In the genomic region with DNA sequence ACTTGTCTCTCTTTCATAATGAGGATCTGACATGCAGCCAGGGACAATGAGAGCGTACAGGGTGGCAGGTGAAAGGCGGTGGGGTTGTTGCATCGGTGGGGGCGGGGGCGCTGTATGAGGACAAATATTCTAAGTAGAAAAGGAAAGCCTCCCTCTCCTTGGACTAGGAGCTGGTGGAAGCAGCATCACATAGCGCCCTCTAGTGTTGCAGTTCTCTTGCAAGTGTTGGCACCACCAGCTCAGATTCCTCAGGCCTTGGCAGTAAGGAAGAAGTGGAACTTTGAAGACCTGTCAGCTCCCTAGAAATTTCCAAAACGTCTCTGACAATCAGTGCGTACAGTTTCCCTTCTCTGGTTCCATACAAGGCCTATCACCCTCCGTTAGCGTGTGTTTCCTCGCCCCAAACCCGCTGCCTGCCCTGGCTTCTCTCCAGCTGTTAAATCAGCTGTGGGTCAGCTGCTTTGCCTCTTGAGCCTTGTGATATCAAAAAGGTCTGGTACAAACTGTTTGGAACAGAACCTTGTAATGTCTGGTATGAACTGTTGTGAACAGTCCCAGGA, we compare ENCODE assay signal across 10 mouse cellular contexts.
DNase-seq lines count a peak whose midpoint lies in the region; ATAC-seq and TF ChIP-seq lines count a peak whose summit lies in the region.
"Had no signal": no experiment of that assay in that cellular context is flagged by ENCODE, and none has a peak within 500 bp of the region (broad histone marks: within the 10 kb centered on the region; RNA-seq: fewer than 3 reads in every experiment).

No protein-coding gene starts in this region.

- H3K36me3 ChIP-seq in liver, postnatal 0 days (replicated peaks; ENCODE audit: insufficient read depth, low read length), result no peaks in the 10 kb centered on the region
- no peaks in the 10 kb centered on the region for H3K36me3 ChIP-seq in liver, embryonic 12.5 days
- no peaks in the 10 kb centered on the region for H3K36me3 ChIP-seq in forebrain, postnatal 0 days (ENCODE audit: insufficient read depth)
- no peaks in the 10 kb centered on the region for H3K36me3 ChIP-seq in kidney, postnatal 0 days (ENCODE audit: insufficient read depth, low read length)
- no peaks in the 10 kb centered on the region for H3K36me3 ChIP-seq in lung, embryonic 14.5 days (ENCODE audit: insufficient read depth)
- no peaks in the 10 kb centered on the region for H3K36me3 ChIP-seq in testis, adult 2 months (ENCODE audit: control insufficient read depth, insufficient read depth, low read length)
- H3K36me3 ChIP-seq: limb, embryonic 13.5 days; stomach, embryonic 15.5 days had no signal

- DNase-seq in liver, postnatal 0 days, result no peak
- peak; percentile 86 for DNase-seq in brain, adult 2 months (ENCODE audit: low read depth, low spot score)
- DNase-seq in forebrain, postnatal 0 days, result peak; percentile 70
- peak; percentile 32 for DNase-seq in kidney, postnatal 0 days (ENCODE audit: low spot score)
- peak; percentile 53 for DNase-seq in lung, embryonic 14.5 days
- no peak for DNase-seq in B cell, adult 2 months

- TF ChIP-seq CTCF in liver, postnatal 0 days (IDR thresholded peaks at IDR 0.05; ENCODE audit: low read depth), result 0 out of 2 replicates have a peak, but pooled peaks have one; percentile 5
- peak; percentile 68 for TF ChIP-seq CTCF in forebrain, postnatal 0 days (IDR thresholded peaks at IDR 0.05; ENCODE audit: low read depth)
- peak; percentile 52 for TF ChIP-seq CTCF in kidney, postnatal 0 days (IDR thresholded peaks at IDR 0.05; ENCODE audit: low read depth)
- 0 out of 2 replicates have a peak, but pooled peaks have one; percentile 32 for TF ChIP-seq CTCF in lung, embryonic 14.5 days (IDR thresholded peaks at IDR 0.05; ENCODE audit: low read depth)
- TF ChIP-seq CTCF in testis, adult 2 months (IDR thresholded peaks at IDR 0.05; ENCODE audit: control insufficient read depth, insufficient read depth, insufficient replicate concordance, low read depth, low read length), result peak; percentile 57; the same call in 1 of the 2 replicates

- H3K27me3 ChIP-seq in liver, postnatal 0 days (ENCODE audit: insufficient read depth, low read length), result no peaks in the 10 kb centered on the region
- no peaks in the 10 kb centered on the region for H3K27me3 ChIP-seq in liver, embryonic 12.5 days (replicated peaks)
- no peaks in the 10 kb centered on the region for H3K27me3 ChIP-seq in forebrain, postnatal 0 days (ENCODE audit: insufficient read depth, low read length)
- H3K27me3 ChIP-seq in kidney, postnatal 0 days (ENCODE audit: insufficient read depth, low read length), result no peaks in the 10 kb centered on the region
- no peaks in the 10 kb centered on the region for H3K27me3 ChIP-seq in lung, embryonic 14.5 days (ENCODE audit: insufficient read depth, low read length)
- H3K27me3 ChIP-seq in testis, adult 2 months (ENCODE audit: control insufficient read depth, insufficient read depth, low read length), result no peaks in the 10 kb centered on the region
- H3K27me3 ChIP-seq: limb, embryonic 13.5 days; stomach, embryonic 15.5 days had no signal

- WGBS in liver, postnatal 0 days (ENCODE audit: insufficient replicate concordance), result 67% methylated on average over 12 of the region's 12 CpGs
- WGBS in liver, embryonic 12.5 days (ENCODE audit: insufficient replicate concordance), result 54% methylated on average over 12 of the region's 12 CpGs
- 61% methylated on average over 12 of the region's 12 CpGs for WGBS in forebrain, postnatal 0 days
- 72% methylated on average over 12 of the region's 12 CpGs for WGBS in kidney, postnatal 0 days
- WGBS in lung, embryonic 14.5 days, result 57% methylated on average over 12 of the region's 12 CpGs

- no peak overlapping the region for H3K4me3 ChIP-seq in liver, postnatal 0 days (ENCODE audit: low read depth, low read length)
- no peak overlapping the region for H3K4me3 ChIP-seq in liver, embryonic 12.5 days
- H3K4me3 ChIP-seq in forebrain, postnatal 0 days (ENCODE audit: low read depth, low read length), result no peak overlapping the region
- no peak overlapping the region for H3K4me3 ChIP-seq in kidney, postnatal 0 days (replicated peaks; ENCODE audit: low read depth, low read length)
- H3K4me3 ChIP-seq in lung, embryonic 14.5 days (ENCODE audit: low read depth, low read length), result no peak overlapping the region
- no peak overlapping the region for H3K4me3 ChIP-seq in testis, adult 2 months (ENCODE audit: control insufficient read depth, low read depth, low read length)
- H3K4me3 ChIP-seq: limb, embryonic 13.5 days; stomach, embryonic 15.5 days had no signal

- H3K4me1 ChIP-seq in liver, postnatal 0 days (ENCODE audit: insufficient read depth), result no peaks in the 10 kb centered on the region
- no peaks in the 10 kb centered on the region for H3K4me1 ChIP-seq in liver, embryonic 12.5 days
- no peaks in the 10 kb centered on the region for H3K4me1 ChIP-seq in forebrain, postnatal 0 days (ENCODE audit: insufficient read depth)
- H3K4me1 ChIP-seq in kidney, postnatal 0 days (replicated peaks; ENCODE audit: insufficient read depth, low read length), result no peaks in the 10 kb centered on the region
- no peaks in the 10 kb centered on the region for H3K4me1 ChIP-seq in lung, embryonic 14.5 days (ENCODE audit: insufficient read depth)
- no peaks in the 10 kb centered on the region for H3K4me1 ChIP-seq in testis, adult 2 months (ENCODE audit: control insufficient read depth, insufficient read depth, low read length)
- H3K4me1 ChIP-seq: limb, embryonic 13.5 days; stomach, embryonic 15.5 days had no signal

- H3K4me2 ChIP-seq in liver, postnatal 0 days (ENCODE audit: low read depth, low read length), result no peak overlapping the region
- H3K4me2 ChIP-seq in liver, embryonic 12.5 days, result no peak overlapping the region
- no peak overlapping the region for H3K4me2 ChIP-seq in forebrain, postnatal 0 days (ENCODE audit: low read depth)
- H3K4me2 ChIP-seq in kidney, postnatal 0 days (ENCODE audit: low read length), result no peak overlapping the region
- no peak overlapping the region for H3K4me2 ChIP-seq in lung, embryonic 14.5 days
- H3K4me2 ChIP-seq: limb, embryonic 13.5 days; stomach, embryonic 15.5 days had no signal

- no peak overlapping the region for H3K27ac ChIP-seq in liver, postnatal 0 days (ENCODE audit: low read depth)
- no peak overlapping the region for H3K27ac ChIP-seq in liver, embryonic 12.5 days
- no peak overlapping the region for H3K27ac ChIP-seq in forebrain, postnatal 0 days (ENCODE audit: low read depth, low read length)
- H3K27ac ChIP-seq in kidney, postnatal 0 days, result no peak overlapping the region
- no peak overlapping the region for H3K27ac ChIP-seq in lung, embryonic 14.5 days (ENCODE audit: low read depth)
- no peak overlapping the region for H3K27ac ChIP-seq in testis, adult 2 months (ENCODE audit: control insufficient read depth, insufficient read depth, low read depth, low read length)
- H3K27ac ChIP-seq: limb, embryonic 13.5 days; stomach, embryonic 15.5 days had no signal

- TF ChIP-seq EP300 in liver, postnatal 0 days (IDR thresholded peaks at IDR 0.05; ENCODE audit: low read depth), result no peak

- TF ChIP-seq POLR2A in testis, adult 2 months (IDR thresholded peaks at IDR 0.05; ENCODE audit: control insufficient read depth, low read depth, low read length), result no peak

- no peak overlapping the region for H3K9ac ChIP-seq in liver, postnatal 0 days (replicated peaks)
- H3K9ac ChIP-seq in liver, embryonic 12.5 days, result no peak overlapping the region
- no peak overlapping the region for H3K9ac ChIP-seq in forebrain, postnatal 0 days
- no peak overlapping the region for H3K9ac ChIP-seq in kidney, postnatal 0 days (ENCODE audit: low read depth, low read length)
- no peak overlapping the region for H3K9ac ChIP-seq in lung, embryonic 14.5 days
- H3K9ac ChIP-seq: limb, embryonic 13.5 days; stomach, embryonic 15.5 days had no signal

- no peak for ATAC-seq in liver, postnatal 0 days
- ATAC-seq in liver, embryonic 12.5 days, result no peak
- peak; percentile 42; the same call in 1 of the 2 replicates for ATAC-seq in forebrain, postnatal 0 days
- ATAC-seq in kidney, postnatal 0 days (replicated peaks; ENCODE audit: low FRiP score, low read depth), result no peak
- ATAC-seq in lung, embryonic 14.5 days (ENCODE audit: insufficient read depth), result no peak

- no peaks in the 10 kb centered on the region for H3K9me3 ChIP-seq in liver, postnatal 0 days (ENCODE audit: low read length)
- 0 out of 2 replicates have a peak, but pooled peaks cover 4% of the 10 kb centered on the region for H3K9me3 ChIP-seq in liver, embryonic 12.5 days (replicated peaks)
- H3K9me3 ChIP-seq in forebrain, postnatal 0 days (ENCODE audit: low read length), result no peaks in the 10 kb centered on the region
- H3K9me3 ChIP-seq in kidney, postnatal 0 days (replicated peaks; ENCODE audit: low read length), result no peaks in the 10 kb centered on the region
- H3K9me3 ChIP-seq in lung, embryonic 14.5 days (ENCODE audit: low read depth, low read length), result no peaks in the 10 kb centered on the region
- H3K9me3 ChIP-seq: limb, embryonic 13.5 days; stomach, embryonic 15.5 days had no signal

Comparison
In these comparisons a context has a peak if more than half of its experiments do, and no peak if none do; other contexts are left out.
1. DNase-seq: peak in brain, adult 2 months (single experiment), forebrain, postnatal 0 days (single experiment), kidney, postnatal 0 days (single experiment) and lung, embryonic 14.5 days (single experiment); none in liver, postnatal 0 days (single experiment) and B cell, adult 2 months (0 of 2).
2. CTCF ChIP-seq: peak in every context shown above with its lines; median percentile 68 in forebrain, postnatal 0 days; 57 in testis, adult 2 months; 52 in kidney, postnatal 0 days; 32 in lung, embryonic 14.5 days; 5 in liver, postnatal 0 days.